Mouse (Mus musculus) forebrain, embryonic 10.5 days (tissue): Measurements from ENCODE around the gene Plekhm3. TPM values are rescaled to one million over a fixed set of nuclear protein-coding genes. Genes with fewer than 3 reads are reported as not detected.

Experiments
- DNase-seq: peaks from one replicate; pipeline ENCODE4 v3.0.0-alpha.2; 2017; ENCODE audit warnings: low spot score; ENCODE audit errors: extremely low spot score
- H3K27ac ChIP-seq: fragments of 300-500 bp; sonication (generic); 2 replicates; pipeline ENCODE4 v1.5.1; 2016; ENCODE audit warnings: mild to moderate bottlenecking
- H3K27me3 ChIP-seq: fragments of 300-500 bp; sonication (generic); 2 replicates; pipeline ENCODE4 v1.6.1; 2016; ENCODE audit warnings: mild to moderate bottlenecking; ENCODE audit not compliant: poor library complexity, severe bottlenecking
- H3K36me3 ChIP-seq: fragments of 300-500 bp; sonication (generic); replicated peaks from 2 replicates; pipeline ENCODE4 v1.6.1; 2016; ENCODE audit warnings: mild to moderate bottlenecking, moderate library complexity
- H3K4me1 ChIP-seq: fragments of 300-500 bp; sonication (generic); 2 replicates; pipeline ENCODE4 v1.6.1; 2016
- H3K4me3 ChIP-seq: fragments of 300-500 bp; sonication (generic); 2 replicates; pipeline ENCODE4 v1.5.1; 2016; ENCODE audit warnings: mild to moderate bottlenecking, moderate library complexity
- H3K9me3 ChIP-seq: fragments of 300-500 bp; sonication (generic); 2 replicates; pipeline ENCODE4 v1.6.1; 2016; ENCODE audit warnings: mild to moderate bottlenecking, moderate library complexity
- WGBS: fragments of 180-500 bp; shearing (Covaris S2); methylation state at CpG from one replicate; pipeline ENCODE4 v1.1.7; 2016; 5-methylcytosine and 5-hydroxymethylcytosine counted together
- polyA plus RNA-seq: library from polyadenylated mRNA; unstranded; fragments of >200 nt; fragmentation: Nextera tagmentation; extraction: Ambion mirVana; gene quantifications from 2 replicates; pipeline ENCODE4 v1.2.1, GENCODE M21; 2016

Gene Plekhm3
- polyA plus RNA-seq, 1 experiment from 2014 or later = 7.2 TPM

DNA sequence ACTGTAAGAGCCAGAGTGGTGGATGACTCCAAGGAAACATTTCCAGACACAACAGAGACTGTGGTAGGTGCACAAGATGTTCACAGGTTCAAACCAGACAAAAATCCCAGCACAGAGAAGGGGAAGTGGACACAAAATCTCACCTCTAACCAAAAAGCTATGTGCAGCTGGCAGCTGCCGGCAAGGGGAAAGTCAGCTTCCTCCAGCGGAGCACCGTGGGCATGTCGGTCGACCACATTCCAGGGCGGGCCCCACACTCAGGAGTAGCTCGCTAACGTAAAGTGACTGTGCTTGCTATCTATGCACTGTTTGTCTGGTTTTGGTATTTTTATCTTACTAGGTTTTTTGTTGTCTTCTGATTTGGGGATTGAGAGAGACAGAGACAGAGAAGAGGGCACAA, 7.2 kb downstream of the Plekhm3 start:
- DNase-seq = no peak
- H3K4me1 ChIP-seq = peaks cover 18% of the 10 kb centered on the region
- no peaks in the 10 kb centered on the region for H3K9me3 ChIP-seq
- H3K36me3 ChIP-seq = no peaks in the 10 kb centered on the region
- H3K27ac ChIP-seq = no peak overlapping the region
- H3K4me3 ChIP-seq = no peak overlapping the region
- 89% methylated on average over 8 of the region's 8 CpGs for WGBS
- no peaks in the 10 kb centered on the region for H3K27me3 ChIP-seq

DNA sequence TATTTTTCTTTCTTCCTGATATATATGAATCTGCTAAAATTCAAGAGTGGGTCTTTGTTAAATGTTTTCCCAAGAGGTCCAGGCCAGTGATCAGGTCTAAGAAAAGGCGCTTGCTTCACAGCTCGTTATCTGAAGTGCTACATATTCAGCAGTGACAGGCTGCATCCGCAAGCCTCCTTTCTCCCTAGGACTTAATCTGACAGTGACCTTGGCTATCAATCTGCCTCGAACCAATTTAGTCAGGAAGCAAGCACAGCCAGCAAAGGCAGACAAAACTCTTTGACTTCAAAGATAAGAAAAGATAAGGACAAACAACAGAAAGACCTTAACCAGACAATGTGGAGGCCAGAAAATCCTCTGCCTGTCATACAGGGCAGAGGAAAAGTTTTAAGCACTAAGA, 10.5 kb downstream of the Plekhm3 start:
- peaks cover 10% of the 10 kb centered on the region for H3K36me3 ChIP-seq
- no peaks in the 10 kb centered on the region for H3K27me3 ChIP-seq
- no peak overlapping the region for H3K4me3 ChIP-seq
- H3K9me3 ChIP-seq = peaks cover 4% of the 10 kb centered on the region; the same call in 1 of the 2 replicates
- DNase-seq = no peak
- no peak overlapping the region for H3K27ac ChIP-seq
- WGBS = 60% methylated on average over 4 of the region's 4 CpGs
- peaks cover 18% of the 10 kb centered on the region for H3K4me1 ChIP-seq

DNA sequence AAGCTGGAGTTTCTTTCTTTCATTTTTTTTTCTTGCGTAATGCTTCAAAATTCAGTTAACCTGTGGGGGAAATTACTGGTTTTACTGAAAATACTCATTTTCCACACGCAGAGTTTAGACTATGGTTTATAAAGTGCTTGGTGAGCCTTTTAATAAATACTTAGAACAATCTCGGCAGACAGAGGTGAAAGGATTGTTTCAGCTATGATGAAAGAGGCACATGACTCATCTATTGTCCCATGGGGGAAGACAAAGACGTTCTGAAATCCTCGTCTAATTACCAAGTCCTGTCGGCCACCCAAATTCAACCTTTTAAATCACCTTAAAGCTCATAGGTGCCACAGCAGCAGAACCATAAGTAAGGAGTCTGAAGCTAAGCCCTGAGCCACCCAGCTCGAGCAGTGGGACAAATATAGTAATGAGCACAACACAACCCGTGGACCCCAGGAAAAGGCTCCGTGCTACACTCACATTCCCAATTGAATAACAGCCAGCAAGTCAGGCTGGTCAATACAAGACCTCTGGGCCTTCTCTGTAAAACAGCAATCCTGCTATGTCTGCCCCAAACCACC, 11.3 kb downstream of the Plekhm3 start:
- no peaks in the 10 kb centered on the region for H3K27me3 ChIP-seq
- H3K9me3 ChIP-seq = peaks cover 4% of the 10 kb centered on the region; the same call in 1 of the 2 replicates
- H3K27ac ChIP-seq = no peak overlapping the region
- H3K4me1 ChIP-seq = peaks cover 18% of the 10 kb centered on the region
- WGBS = 70% methylated on average over 9 of the region's 9 CpGs
- DNase-seq = no peak
- no peak overlapping the region for H3K4me3 ChIP-seq
- H3K36me3 ChIP-seq = peaks cover 10% of the 10 kb centered on the region

DNA sequence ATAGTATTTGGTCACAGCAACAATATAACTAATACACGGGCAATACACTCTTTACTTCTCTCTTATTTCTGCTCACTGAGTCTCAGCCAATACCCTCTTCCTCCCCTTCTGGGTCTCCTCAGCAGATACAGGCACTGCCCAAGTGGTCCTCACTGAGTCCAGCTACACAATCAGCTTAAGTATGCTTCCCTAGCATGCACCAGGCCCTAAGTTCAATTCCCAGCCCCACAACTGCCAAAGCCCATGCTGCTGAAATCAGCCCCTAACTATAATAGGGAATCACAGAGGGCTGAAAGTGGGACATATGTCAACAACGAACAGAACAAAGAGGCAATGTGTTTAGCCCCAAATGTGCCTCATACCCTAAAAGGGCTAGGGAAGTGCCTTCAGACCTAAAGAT, 11.9 kb downstream of the Plekhm3 start:
- peaks cover 4% of the 10 kb centered on the region; the same call in 1 of the 2 replicates for H3K9me3 ChIP-seq
- no peak overlapping the region for H3K27ac ChIP-seq
- no peak for DNase-seq
- H3K4me3 ChIP-seq = no peak overlapping the region
- peaks cover 10% of the 10 kb centered on the region for H3K36me3 ChIP-seq
- peaks cover 18% of the 10 kb centered on the region for H3K4me1 ChIP-seq
- no peaks in the 10 kb centered on the region for H3K27me3 ChIP-seq
- 85% methylated on average over 2 of the region's 2 CpGs for WGBS

DNA sequence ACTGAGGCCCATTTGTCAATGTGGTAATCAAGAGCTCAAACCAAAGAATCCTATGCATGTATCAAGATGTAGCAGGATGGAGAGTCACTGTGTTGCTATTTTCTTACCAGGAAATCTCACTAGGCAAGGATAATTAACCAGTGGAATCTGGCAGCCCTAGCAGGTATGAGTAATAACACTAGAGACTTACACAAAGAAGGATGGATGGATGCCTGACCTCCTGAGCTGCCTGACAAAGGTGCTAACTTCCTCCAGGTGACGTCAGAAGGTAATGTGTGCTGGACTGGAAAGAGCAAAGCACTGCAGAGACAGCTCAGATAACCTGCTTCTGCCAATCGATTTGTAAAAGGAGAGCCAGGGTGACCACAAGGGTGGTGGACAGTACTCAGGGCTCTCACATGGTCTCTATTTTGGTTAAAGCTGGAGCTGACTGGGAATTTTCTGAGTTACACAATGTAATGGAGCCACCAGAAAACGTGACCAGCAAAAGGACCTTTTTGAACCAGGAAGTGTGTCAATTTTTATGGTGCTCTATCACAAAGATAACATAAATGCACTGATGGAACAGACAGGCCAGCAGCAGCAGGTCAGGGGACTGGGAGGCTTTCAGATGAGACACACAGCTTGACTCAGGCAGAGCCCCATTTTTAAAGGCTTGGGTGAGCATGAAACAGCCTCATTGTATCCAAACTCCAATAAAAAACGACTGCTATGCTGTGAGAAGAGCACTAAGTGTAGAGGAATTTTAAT, 14.4 kb downstream of the Plekhm3 start:
- peaks cover 16% of the 10 kb centered on the region for H3K36me3 ChIP-seq
- DNase-seq = no peak
- H3K9me3 ChIP-seq = peaks cover 4% of the 10 kb centered on the region; the same call in 1 of the 2 replicates
- H3K27me3 ChIP-seq = no peaks in the 10 kb centered on the region
- H3K4me3 ChIP-seq = no peak overlapping the region
- WGBS = 82% methylated on average over 4 of the region's 4 CpGs
- H3K27ac ChIP-seq = no peak overlapping the region
- H3K4me1 ChIP-seq = peaks cover 18% of the 10 kb centered on the region

DNA sequence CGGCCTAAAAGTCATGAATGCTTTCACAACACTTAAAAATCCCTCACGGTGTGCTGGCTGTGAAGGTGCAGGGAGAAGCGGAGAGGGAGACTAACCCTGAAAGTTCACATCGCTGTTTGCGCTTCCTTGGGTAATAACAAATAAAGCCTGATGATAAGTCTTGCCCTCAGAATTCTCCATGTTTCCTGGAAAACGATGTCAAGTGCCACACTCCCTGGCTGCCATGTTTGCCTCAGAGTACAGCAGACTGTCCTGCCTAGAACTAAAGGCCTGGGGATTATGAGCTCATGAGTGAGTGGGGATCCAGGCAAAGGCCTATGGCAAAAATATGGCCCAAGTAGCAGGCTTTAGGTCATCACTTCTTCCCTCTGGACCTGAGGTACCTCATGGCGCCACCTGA, 17.7 kb downstream of the Plekhm3 start:
- no peak for DNase-seq
- no peak overlapping the region for H3K27ac ChIP-seq
- H3K9me3 ChIP-seq = peaks cover 4% of the 10 kb centered on the region; the same call in 1 of the 2 replicates
- no peaks in the 10 kb centered on the region for H3K27me3 ChIP-seq
- H3K4me3 ChIP-seq = no peak overlapping the region
- H3K4me1 ChIP-seq = no peaks in the 10 kb centered on the region
- peaks cover 13% of the 10 kb centered on the region for H3K36me3 ChIP-seq
- WGBS = 89% methylated on average over 7 of the region's 7 CpGs

DNA sequence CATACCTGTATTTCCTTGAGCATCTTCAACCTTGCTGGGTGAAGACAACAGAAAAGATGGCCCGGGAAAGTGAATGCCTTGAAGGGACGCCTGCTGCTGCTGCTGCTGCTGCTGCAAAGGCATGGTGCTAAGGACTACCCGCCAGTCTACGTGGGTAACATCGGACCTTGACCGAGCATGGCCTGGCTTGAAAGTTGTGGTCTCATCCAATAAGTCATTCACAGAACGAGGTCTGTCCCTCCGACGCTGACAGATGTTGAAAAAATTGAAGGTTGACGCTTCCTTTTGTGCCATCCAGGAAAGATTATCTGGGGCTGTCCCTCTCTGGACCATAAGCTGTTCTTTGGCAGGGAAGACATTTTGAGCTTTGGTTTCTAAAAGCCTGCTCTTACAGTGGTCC, 18.9 kb downstream of the Plekhm3 start:
- Histone ChIP-seq H3K4me3 (no peak overlapping the region), H3K36me3 (peaks cover 6% of the 10 kb centered on the region; the same call in 1 of the 2 replicates), H3K4me1 (no peaks in the 10 kb centered on the region), H3K9me3 (no peaks in the 10 kb centered on the region), H3K27me3 (no peaks in the 10 kb centered on the region), H3K27ac (no peak overlapping the region)
- no peak for DNase-seq
- WGBS = 93% methylated on average over 10 of the region's 10 CpGs

DNA sequence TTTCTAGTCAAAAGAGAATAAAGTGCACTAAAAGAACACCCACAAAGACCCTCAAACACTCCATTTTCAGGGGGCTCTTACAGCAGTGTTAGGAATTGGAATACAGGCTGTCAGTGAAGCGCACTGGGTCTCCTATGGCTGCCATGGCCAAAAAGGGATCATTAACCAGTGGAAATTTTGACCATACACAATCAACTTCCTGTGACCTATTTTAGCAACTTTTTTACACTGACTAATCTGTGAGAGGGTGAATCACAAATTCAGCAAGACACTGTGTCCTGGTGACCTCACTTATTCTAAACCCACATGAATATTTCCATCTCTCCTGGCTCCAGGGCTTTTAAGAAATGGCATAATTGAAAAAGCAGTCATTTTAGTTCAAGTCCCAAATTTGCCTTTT, 23.7 kb downstream of the Plekhm3 start:
- Histone ChIP-seq H3K4me1 (no peaks in the 10 kb centered on the region), H3K36me3 (peaks cover 6% of the 10 kb centered on the region; the same call in 1 of the 2 replicates), H3K27me3 (no peaks in the 10 kb centered on the region), H3K27ac (no peak overlapping the region), H3K9me3 (no peaks in the 10 kb centered on the region), H3K4me3 (no peak overlapping the region)
- DNase-seq = no peak
- WGBS = 97% methylated on average over 1 of the region's 1 CpGs

DNA sequence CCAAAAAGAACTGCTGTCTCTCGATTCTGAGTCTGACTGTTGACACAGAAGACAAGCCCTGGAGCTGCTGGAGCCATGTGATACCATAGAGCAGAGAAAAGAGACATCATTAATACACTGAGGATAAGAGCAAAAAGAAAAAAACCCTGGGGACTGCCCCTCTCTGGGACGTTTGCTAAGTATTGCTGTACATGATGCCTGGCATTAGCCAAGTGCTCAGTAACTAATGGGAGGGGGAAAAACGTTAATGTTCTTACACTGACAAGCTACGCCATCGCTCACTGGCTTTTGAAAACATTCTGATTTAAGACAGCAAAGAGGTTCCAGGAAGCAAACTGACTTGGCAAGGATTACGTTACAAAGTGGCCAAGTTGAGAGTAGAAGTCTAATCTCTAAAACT, 26.5 kb downstream of the Plekhm3 start:
- WGBS = 84% methylated on average over 6 of the region's 6 CpGs
- H3K27me3 ChIP-seq = no peaks in the 10 kb centered on the region
- H3K27ac ChIP-seq = no peak overlapping the region
- no peak overlapping the region for H3K4me3 ChIP-seq
- no peaks in the 10 kb centered on the region for H3K4me1 ChIP-seq
- no peaks in the 10 kb centered on the region; the same call in 1 of the 2 replicates for H3K36me3 ChIP-seq
- no peak for DNase-seq
- no peaks in the 10 kb centered on the region for H3K9me3 ChIP-seq

DNA sequence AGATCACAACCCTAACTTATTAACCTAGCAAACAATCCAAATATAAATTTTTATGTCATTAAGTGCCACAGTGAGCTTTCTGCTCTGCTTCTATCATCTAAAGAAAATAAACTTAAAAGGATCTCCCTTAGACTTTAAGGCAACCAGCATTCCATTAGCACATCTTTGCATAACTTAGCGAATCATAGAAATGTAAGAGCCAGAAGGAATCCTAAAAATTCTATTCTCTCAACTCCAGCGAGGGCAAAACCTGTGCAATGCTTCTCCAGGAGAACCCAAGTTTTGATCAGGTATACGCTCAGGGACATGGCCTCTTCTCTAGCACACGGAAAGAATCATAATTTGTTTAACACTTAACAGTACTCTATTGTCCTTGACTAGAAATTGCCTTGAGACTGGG, 27.0 kb downstream of the Plekhm3 start:
- no peaks in the 10 kb centered on the region; the same call in 1 of the 2 replicates for H3K36me3 ChIP-seq
- DNase-seq = no peak
- H3K27ac ChIP-seq = no peak overlapping the region
- 90% methylated on average over 4 of the region's 4 CpGs for WGBS
- H3K27me3 ChIP-seq = 0 out of 2 replicates have a peak, but pooled peaks cover 2% of the 10 kb centered on the region
- H3K4me1 ChIP-seq = no peaks in the 10 kb centered on the region
- H3K4me3 ChIP-seq = no peak overlapping the region
- H3K9me3 ChIP-seq = no peaks in the 10 kb centered on the region

DNA sequence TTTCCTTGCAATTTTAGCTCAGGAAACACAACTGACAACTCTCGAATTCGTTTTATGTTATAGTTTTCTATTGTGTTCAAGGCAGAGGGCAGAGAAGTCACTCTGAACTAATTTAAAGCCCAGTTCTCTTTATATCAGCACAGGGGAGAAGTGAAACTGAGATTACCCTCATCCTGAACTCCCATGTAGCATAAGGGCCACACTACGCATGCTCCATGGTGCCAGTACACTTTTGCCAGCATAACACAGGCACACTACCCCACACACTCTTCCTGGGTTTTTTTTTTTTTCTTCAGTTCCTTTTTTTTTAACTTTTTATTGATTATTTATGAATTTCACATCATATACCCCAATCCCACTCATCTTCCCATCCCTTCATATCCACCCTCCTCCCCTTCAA, 28.1 kb downstream of the Plekhm3 start:
- WGBS = 93% methylated on average over 3 of the region's 3 CpGs
- H3K36me3 ChIP-seq = no peaks in the 10 kb centered on the region; the same call in 1 of the 2 replicates
- H3K27me3 ChIP-seq = peaks cover 8% of the 10 kb centered on the region; the same call in 1 of the 2 replicates
- 0 out of 2 replicates have a peak, but pooled peaks cover 4% of the 10 kb centered on the region for H3K4me1 ChIP-seq
- H3K9me3 ChIP-seq = no peaks in the 10 kb centered on the region
- H3K4me3 ChIP-seq = no peak overlapping the region
- no peak for DNase-seq
- no peak overlapping the region for H3K27ac ChIP-seq

DNA sequence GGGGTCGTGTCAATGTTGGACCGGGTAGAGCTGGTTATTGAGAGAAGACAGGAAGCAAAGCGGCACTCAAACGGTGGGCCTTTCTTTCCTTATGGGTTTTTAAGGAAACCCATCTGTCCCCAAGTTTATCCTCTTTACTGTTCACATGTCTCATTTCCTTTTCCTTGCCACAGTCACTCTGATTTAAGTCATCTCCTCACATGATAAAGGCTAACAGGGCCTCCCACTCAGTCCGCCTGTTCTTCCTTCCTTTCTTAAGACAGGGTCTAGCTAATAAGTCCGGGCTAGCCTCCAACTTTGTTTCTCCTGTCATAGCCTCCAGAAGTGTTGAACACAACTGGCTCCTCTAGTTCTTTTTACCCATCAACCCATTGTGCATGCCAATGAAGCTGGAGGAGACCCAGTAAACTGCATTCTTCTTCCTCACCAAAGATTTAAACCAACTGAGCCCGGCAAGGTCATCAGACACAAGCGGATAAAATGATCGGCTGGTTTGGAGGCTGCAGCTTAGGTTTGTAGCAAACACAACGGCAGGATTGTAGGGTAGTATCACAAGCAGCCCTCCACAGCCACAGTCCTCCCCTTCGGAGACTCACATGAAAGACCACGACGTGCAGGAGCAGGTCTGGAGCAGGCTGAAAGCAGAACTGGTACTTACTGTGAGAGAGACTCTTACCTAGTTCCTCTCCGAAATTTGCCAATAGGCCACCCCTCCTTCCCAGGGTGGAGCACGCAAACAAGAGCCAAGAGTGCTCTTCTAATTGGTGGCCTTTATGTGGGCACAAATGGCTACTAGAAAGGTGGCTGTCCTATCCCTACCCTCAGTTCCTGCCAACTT, 29.0 kb downstream of the Plekhm3 start:
- H3K27me3 ChIP-seq = peaks cover 17% of the 10 kb centered on the region
- no peaks in the 10 kb centered on the region; the same call in 1 of the 2 replicates for H3K36me3 ChIP-seq
- H3K9me3 ChIP-seq = no peaks in the 10 kb centered on the region
- H3K27ac ChIP-seq = no peak overlapping the region
- no peak overlapping the region for H3K4me3 ChIP-seq
- WGBS = 93% methylated on average over 15 of the region's 15 CpGs
- 0 out of 2 replicates have a peak, but pooled peaks cover 4% of the 10 kb centered on the region for H3K4me1 ChIP-seq
- no peak for DNase-seq
